Mouse (Mus musculus): ENCODE results near the gene Zbtb40. TPM values are rescaled to one million over a fixed set of nuclear protein-coding genes. Genes with fewer than 3 reads are reported as not detected.

Zbtb40 gene
- polyA plus RNA-seq, 1 experiment = 9.5 TPM

GRCm38 (mm10) chr4:137038096-137038495 lies 10.5 kb downstream of the Zbtb40 start:
- Histone ChIP-seq H3K4me1 (ENCODE audit: control insufficient read depth, insufficient read depth, low read length) (peaks cover 23% of the 10 kb centered on the region), H3K27ac (ENCODE audit: insufficient read depth, low read depth, low read length) (no peak overlapping the region), H3K27me3 (replicated peaks; ENCODE audit: control insufficient read depth, insufficient read depth, low read length) (no peaks in the 10 kb centered on the region), H3K4me3 (ENCODE audit: insufficient read depth, low read depth, low read length) (no peak overlapping the region), H3K36me3 (ENCODE audit: control insufficient read depth, insufficient read depth, low read length) (no peaks in the 10 kb centered on the region)
- 79% methylated on average over 8 of the region's 8 CpGs for WGBS
- no peak for TF ChIP-seq CTCF (conservative IDR thresholded peaks at IDR 0.05; ENCODE audit: insufficient read depth, insufficient read length, low read depth, low read length)
- TF ChIP-seq POLR2A (IDR thresholded peaks at IDR 0.05; ENCODE audit: low read depth, low read length) = no peak
- no peak for DNase-seq

- peak; percentile 51 for DNase-seq
- no peak overlapping the region for H3K27ac ChIP-seq (ENCODE audit: insufficient read depth, low read depth, low read length)
- whole genome bisulfite sequencing = 64% methylated on average over 7 of the region's 7 CpGs
Observed at GRCm38 (mm10) chr4:137033115-137033887, 15.3 kb downstream of the Zbtb40 start.

GRCm38 (mm10) chr4:137032456-137032855 lies 16.1 kb downstream of the Zbtb40 start:
- Histone ChIP-seq H3K27ac (ENCODE audit: insufficient read depth, low read depth, low read length) (no peak overlapping the region), H3K4me1 (ENCODE audit: control insufficient read depth, insufficient read depth, low read length) (peaks cover 16% of the 10 kb centered on the region), H3K4me3 (ENCODE audit: insufficient read depth, low read depth, low read length) (no peak overlapping the region), H3K36me3 (ENCODE audit: control insufficient read depth, insufficient read depth, low read length) (no peaks in the 10 kb centered on the region), H3K27me3 (replicated peaks; ENCODE audit: control insufficient read depth, insufficient read depth, low read length) (no peaks in the 10 kb centered on the region)
- TF ChIP-seq CTCF (conservative IDR thresholded peaks at IDR 0.05; ENCODE audit: insufficient read depth, insufficient read length, low read depth, low read length) (no peak), POLR2A (IDR thresholded peaks at IDR 0.05; ENCODE audit: low read depth, low read length) (no peak)
- DNase-seq = peak; percentile 62
- WGBS = 72% methylated on average over 4 of the region's 4 CpGs

More at GRCm38 (mm10) chr4:137033115-137033887, 15.3 kb downstream of the Zbtb40 start:
- no peak for TF ChIP-seq POLR2A (IDR thresholded peaks at IDR 0.05; ENCODE audit: low read depth, low read length)
- no peak overlapping the region for H3K4me3 ChIP-seq (ENCODE audit: insufficient read depth, low read depth, low read length)
- H3K36me3 ChIP-seq (ENCODE audit: control insufficient read depth, insufficient read depth, low read length) = no peaks in the 10 kb centered on the region
- peaks cover 16% of the 10 kb centered on the region for H3K4me1 ChIP-seq (ENCODE audit: control insufficient read depth, insufficient read depth, low read length)
- H3K27me3 ChIP-seq (replicated peaks; ENCODE audit: control insufficient read depth, insufficient read depth, low read length) = no peaks in the 10 kb centered on the region

- Histone ChIP-seq H3K27ac (ENCODE audit: insufficient read depth, low read depth, low read length) (no peak overlapping the region), H3K36me3 (ENCODE audit: control insufficient read depth, insufficient read depth, low read length) (no peaks in the 10 kb centered on the region), H3K27me3 (replicated peaks; ENCODE audit: control insufficient read depth, insufficient read depth, low read length) (no peaks in the 10 kb centered on the region), H3K4me1 (ENCODE audit: control insufficient read depth, insufficient read depth, low read length) (peaks cover 16% of the 10 kb centered on the region), H3K4me3 (ENCODE audit: insufficient read depth, low read depth, low read length) (no peak overlapping the region)
- WGBS = 79% methylated on average over 7 of the region's 7 CpGs
- DNase-seq = peak; percentile 49
- TF ChIP-seq CTCF (conservative IDR thresholded peaks at IDR 0.05; ENCODE audit: insufficient read depth, insufficient read length, low read depth, low read length) (no peak), POLR2A (IDR thresholded peaks at IDR 0.05; ENCODE audit: low read depth, low read length) (no peak)
Observed at GRCm38 (mm10) chr4:137031319-137031718, 17.3 kb downstream of the Zbtb40 start.

GRCm38 (mm10) chr4:137029348-137029747 lies 19.3 kb downstream of the Zbtb40 start:
- WGBS = 46% methylated on average over 8 of the region's 8 CpGs
- no peak overlapping the region for H3K4me3 ChIP-seq (ENCODE audit: insufficient read depth, low read depth, low read length)
- DNase-seq = peak; percentile 40
- H3K27me3 ChIP-seq (replicated peaks; ENCODE audit: control insufficient read depth, insufficient read depth, low read length) = no peaks in the 10 kb centered on the region
- H3K27ac ChIP-seq (ENCODE audit: insufficient read depth, low read depth, low read length) = no peak overlapping the region
- H3K36me3 ChIP-seq (ENCODE audit: control insufficient read depth, insufficient read depth, low read length) = no peaks in the 10 kb centered on the region
- H3K4me1 ChIP-seq (ENCODE audit: control insufficient read depth, insufficient read depth, low read length) = peaks cover 16% of the 10 kb centered on the region
- no peak for TF ChIP-seq POLR2A (IDR thresholded peaks at IDR 0.05; ENCODE audit: low read depth, low read length)
- no peak for TF ChIP-seq CTCF (conservative IDR thresholded peaks at IDR 0.05; ENCODE audit: insufficient read depth, insufficient read length, low read depth, low read length)

- Histone ChIP-seq H3K27ac (ENCODE audit: insufficient read depth, low read depth, low read length) (no peak overlapping the region), H3K27me3 (replicated peaks; ENCODE audit: control insufficient read depth, insufficient read depth, low read length) (no peaks in the 10 kb centered on the region), H3K4me1 (ENCODE audit: control insufficient read depth, insufficient read depth, low read length) (peaks cover 12% of the 10 kb centered on the region; the same call in 1 of the 2 replicates), H3K36me3 (ENCODE audit: control insufficient read depth, insufficient read depth, low read length) (no peaks in the 10 kb centered on the region), H3K4me3 (ENCODE audit: insufficient read depth, low read depth, low read length) (no peak overlapping the region)
- no peak for DNase-seq
- no peak for TF ChIP-seq CTCF (conservative IDR thresholded peaks at IDR 0.05; ENCODE audit: insufficient read depth, insufficient read length, low read depth, low read length)
- no peak for TF ChIP-seq POLR2A (IDR thresholded peaks at IDR 0.05; ENCODE audit: low read depth, low read length)
- 85% methylated on average over 5 of the region's 5 CpGs for WGBS
Observed at GRCm38 (mm10) chr4:137027051-137027450, 21.6 kb downstream of the Zbtb40 start.

- H3K4me3 ChIP-seq (ENCODE audit: insufficient read depth, low read depth, low read length) = no peak overlapping the region
- no peak overlapping the region for H3K27ac ChIP-seq (ENCODE audit: insufficient read depth, low read depth, low read length)
- peaks cover 12% of the 10 kb centered on the region; the same call in 1 of the 2 replicates for H3K4me1 ChIP-seq (ENCODE audit: control insufficient read depth, insufficient read depth, low read length)
- no peaks in the 10 kb centered on the region for H3K36me3 ChIP-seq (ENCODE audit: control insufficient read depth, insufficient read depth, low read length)
- DNase-seq = no peak
- no peaks in the 10 kb centered on the region for H3K27me3 ChIP-seq (replicated peaks; ENCODE audit: control insufficient read depth, insufficient read depth, low read length)
- TF ChIP-seq POLR2A (IDR thresholded peaks at IDR 0.05; ENCODE audit: low read depth, low read length) (no peak), CTCF (conservative IDR thresholded peaks at IDR 0.05; ENCODE audit: insufficient read depth, insufficient read length, low read depth, low read length) (peak; percentile 35)
- 71% methylated on average over 6 of the region's 6 CpGs for WGBS
Observed at GRCm38 (mm10) chr4:137025570-137025969, 23.0 kb downstream of the Zbtb40 start.

Measured in kidney, adult 2 months (tissue).